Comparison of ENCODE assay signal across 9 mouse cellular contexts in genomic region chr16:96467445-96467844, GRCm38 (mm10). TPM values are rescaled to one million over a fixed set of nuclear protein-coding genes. Genes with fewer than 3 reads are reported as not detected.
A peak's percentile ranks its signal among the peaks of the same experiment; 100 is the strongest.
DNase-seq lines count a peak whose midpoint lies in the region; ATAC-seq lines count a peak whose summit lies in the region.
"Had no signal": no experiment of that assay in that cellular context is flagged by ENCODE, and none has a peak within 500 bp of the region (broad histone marks: within the 10 kb centered on the region; RNA-seq: fewer than 3 reads in every experiment).

TSS of gene Pcp4 (plus strand) at chr16:96467606.

- 17% methylated on average over 8 of the region's 8 CpGs for WGBS in forebrain, embryonic 10.5 days

- no peak within 1 kb of the TSS for H3K27ac ChIP-seq in forebrain, embryonic 10.5 days
- H3K27ac ChIP-seq: lung, embryonic 15.5 days had no signal

- H3K36me3 ChIP-seq in forebrain, embryonic 10.5 days (replicated peaks), result no peaks in the 10 kb centered on the region
- H3K36me3 ChIP-seq: lung, embryonic 15.5 days had no signal

- H3K4me3 ChIP-seq in forebrain, embryonic 10.5 days, result no peak within 1 kb of the TSS
- H3K4me3 ChIP-seq: lung, embryonic 15.5 days had no signal

- ATAC-seq in hematopoietic stem cell, adult 5-6 weeks (replicated peaks in 1 of 2; ENCODE audit: insufficient read depth in 1 of 2, low FRiP score in 2 of 2, low TSS enrichment in 1 of 2, low read depth in 1 of 2, poor library complexity in 2 of 2, severe bottlenecking in 2 of 2), result peak; percentile 80 to 81

- no peaks in the 10 kb centered on the region for H3K9me3 ChIP-seq in forebrain, embryonic 10.5 days
- H3K9me3 ChIP-seq: lung, embryonic 15.5 days had no signal

- H3K4me1 ChIP-seq in forebrain, embryonic 10.5 days, result peaks cover 9% of the 10 kb centered on the region

- no peaks in the 10 kb centered on the region; the same call in 1 of the 2 replicates for H3K27me3 ChIP-seq in forebrain, embryonic 10.5 days (ENCODE audit: poor library complexity, severe bottlenecking)
- H3K27me3 ChIP-seq: lung, embryonic 15.5 days had no signal

- peak; percentile 81 for DNase-seq in ES-CJ7 (ENCODE audit: low read depth, low spot score)
- DNase-seq in c-Kit-positive CD71-negative TER-119-negative erythroid progenitor cells, embryonic 14.5 days (ENCODE audit: low read depth), result peak; percentile 49
- DNase-seq in forebrain, embryonic 10.5 days (ENCODE audit: extremely low spot score, low spot score), result peak; percentile 79
- DNase-seq in layer of hippocampus, adult 8-10 months (ENCODE audit: low spot score in 2 of 2), result peak; percentile 87 to 94
- DNase-seq in lung, postnatal 14 days, result peak; percentile 79
- DNase-seq in retina, postnatal 1 day, result peak; percentile 75
- peak; percentile 78 for DNase-seq in thymus, postnatal 4 days

RNA-seq across cellular contexts. Expression of gene Pcp4, which starts in this region (rescaled TPM):
- polyA plus RNA-seq in forebrain, embryonic 10.5 days (2016; fragmentation: Nextera tagmentation; extraction: Ambion mirVana), result 4.2 and 4.3 TPM in 2 replicates
- not detected in 2 replicates for total RNA-seq in hematopoietic stem cell, adult 5-6 weeks (2017)
- 100 to 1,000 TPM; 189 to 232 (median 208) TPM for total RNA-seq in layer of hippocampus, adult 8-10 months (2022)

Comparison
In these comparisons a context has a peak if more than half of its experiments do, and no peak if none do; other contexts are left out.
1. RNA of gene Pcp4 (total RNA-seq): 189 to 232 TPM in layer of hippocampus, adult 8-10 months; not detected in hematopoietic stem cell, adult 5-6 weeks; every median in the first group is over 100 times any median in the second.
2. Peak in ATAC-seq in hematopoietic stem cell, adult 5-6 weeks; RNA of the gene not detected or under 1 TPM.
3. Peak in every context shown above with its lines, with median percentiles within 50 percentile points of each other: DNase-seq.